Mouse (Mus musculus): ENCODE results near the gene Gm10053.

GRCm38 (mm10) chr19:24907655-24908054 lies 32.2 kb downstream of the Gm10053 start:
- no peak for TF ChIP-seq CTCF (IDR thresholded peaks at IDR 0.05; ENCODE audit: control insufficient read depth, insufficient read depth, insufficient replicate concordance, low read depth, low read length)
- TF ChIP-seq POLR2A (IDR thresholded peaks at IDR 0.05; ENCODE audit: control insufficient read depth, low read depth, low read length) = no peak

All from testis, adult 2 months (tissue).